Mouse (Mus musculus) midbrain, embryonic 16.5 days (tissue): ENCODE results near the gene Cdc20. TPM values are rescaled to one million over a fixed set of nuclear protein-coding genes. Genes with fewer than 3 reads are reported as not detected.

Experiments
- ATAC-seq: fragments of 200-750 bp; cut with Nextera tagmentation; 2 replicates; pipeline ENCODE4 v1.8.0; 2017; ENCODE audit warnings: moderate TSS enrichment
- H3K27ac ChIP-seq: fragments of 300-500 bp; sonication (generic); 2 replicates; pipeline ENCODE4 v1.5.1; 2014; ENCODE audit warnings: mild to moderate bottlenecking, low read length, mixed read lengths
- H3K27me3 ChIP-seq: fragments of 300-500 bp; sonication (generic); 2 replicates; pipeline ENCODE4 v1.6.1; 2014; ENCODE audit warnings: low read depth, low read length, mixed read lengths; ENCODE audit not compliant: control insufficient read depth, insufficient read depth
- H3K36me3 ChIP-seq: fragments of 300-500 bp; sonication (generic); 2 replicates; pipeline ENCODE4 v1.6.1; 2014; ENCODE audit warnings: mild to moderate bottlenecking, low read length, moderate library complexity, mixed read lengths; ENCODE audit not compliant: control insufficient read depth, insufficient read depth
- H3K4me1 ChIP-seq: fragments of 300-500 bp; sonication (generic); 2 replicates; pipeline ENCODE4 v1.6.1; 2014; ENCODE audit warnings: mild to moderate bottlenecking, low read length, mixed read lengths; ENCODE audit not compliant: control insufficient read depth, insufficient read depth
- H3K4me2 ChIP-seq: fragments of 300-500 bp; sonication (generic); 2 replicates; pipeline ENCODE4 v1.6.1; 2014; ENCODE audit warnings: mild to moderate bottlenecking, low read length, mixed read lengths
- H3K4me3 ChIP-seq: fragments of 300-500 bp; sonication (generic); 2 replicates; pipeline ENCODE4 v1.5.1; 2014; ENCODE audit warnings: low read depth, mild to moderate bottlenecking, low read length, moderate library complexity, mixed read lengths
- H3K9ac ChIP-seq: fragments of 300-500 bp; sonication (generic); 2 replicates; pipeline ENCODE4 v1.6.1; 2014; ENCODE audit warnings: low read depth, low read length, mixed read lengths
- H3K9me3 ChIP-seq: fragments of 300-500 bp; sonication (generic); replicated peaks from 2 replicates; pipeline ENCODE4 v1.6.1; 2014; ENCODE audit warnings: mild to moderate bottlenecking, low read length, mixed read lengths; ENCODE audit not compliant: control insufficient read depth, poor library complexity, severe bottlenecking
- WGBS: fragments of 180-500 bp; shearing (Covaris S2); extraction: QIAGEN DNeasy Blood & Tissue Kit; methylation state at CpG from one replicate; pipeline ENCODE4 v1.1.7; 2014; 5-methylcytosine and 5-hydroxymethylcytosine counted together
- polyA plus RNA-seq: library from polyadenylated mRNA; unstranded; fragments of >200 nt; fragmentation: Nextera tagmentation; extraction: Ambion mirVana; gene quantifications from 2 replicates; pipeline ENCODE4 v1.2.1, GENCODE M21; 2015

Cdc20 gene
- polyA plus RNA-seq, 1 experiment from 2014 or later = 22.6 TPM

DNA sequence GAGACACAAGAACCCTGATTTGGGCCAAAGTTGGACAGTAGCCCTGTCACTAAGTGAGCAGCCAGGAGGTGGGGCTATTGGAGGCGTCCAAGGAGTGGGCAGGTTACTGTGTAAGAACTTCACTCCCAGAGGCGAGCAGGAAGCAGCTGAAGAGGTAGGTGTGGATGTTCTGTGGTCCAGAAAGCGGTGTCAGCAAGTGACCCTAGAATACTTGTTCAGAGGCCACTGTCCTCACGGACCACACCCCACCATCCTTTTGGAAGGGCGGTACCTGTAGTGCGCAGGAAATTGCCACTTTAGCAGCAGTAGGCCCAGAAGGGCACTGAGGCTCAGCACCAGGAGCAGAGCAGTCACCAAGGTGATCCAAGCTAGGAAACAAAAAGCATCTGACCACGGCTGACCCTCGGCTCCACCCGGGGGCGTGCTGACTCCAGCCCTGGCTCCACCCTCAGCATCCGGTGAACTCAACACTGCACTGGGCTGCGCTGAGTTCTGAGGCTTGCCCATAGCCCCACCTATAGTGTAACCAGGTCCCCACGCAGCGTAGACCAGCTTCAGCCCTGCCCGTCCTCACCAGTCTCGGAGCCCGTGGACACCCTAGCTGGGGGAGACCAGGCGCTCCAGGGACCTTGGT lies 8.7 kb upstream of the Cdc20 start:
- ATAC-seq = peak; percentile 83
- no peak overlapping the region for H3K27ac ChIP-seq
- 14% methylated on average over 18 of the region's 18 CpGs for WGBS

GRCm38 (mm10) chr4:118445088-118445487 lies 7.9 kb upstream of the Cdc20 start:
- Histone ChIP-seq H3K27ac (no peak overlapping the region), H3K9ac (no peak overlapping the region), H3K4me1 (peaks cover 11% of the 10 kb centered on the region; the same call in 1 of the 2 replicates), H3K4me2 (no peak overlapping the region), H3K9me3 (no peaks in the 10 kb centered on the region), H3K36me3 (no peaks in the 10 kb centered on the region), H3K27me3 (no peaks in the 10 kb centered on the region), H3K4me3 (no peak overlapping the region)
- ATAC-seq = no peak
- 84% methylated on average over 10 of the region's 10 CpGs for WGBS

More for the DNA sequence above, 8.7 kb upstream of the Cdc20 start:
- Histone ChIP-seq H3K36me3 (no peaks in the 10 kb centered on the region), H3K4me3 (peak overlapping the region; percentile 42), H3K4me1 (peaks cover 11% of the 10 kb centered on the region; the same call in 1 of the 2 replicates), H3K27me3 (no peaks in the 10 kb centered on the region), H3K4me2 (peak overlapping the region; percentile 81), H3K9ac (peak overlapping the region; percentile 68), H3K9me3 (no peaks in the 10 kb centered on the region)

- Histone ChIP-seq H3K9me3 (no peaks in the 10 kb centered on the region), H3K4me1 (peaks cover 7% of the 10 kb centered on the region; the same call in 1 of the 2 replicates), H3K36me3 (no peaks in the 10 kb centered on the region), H3K4me3 (peak overlapping the region; percentile 52), H3K27ac (peak overlapping the region; percentile 81), H3K4me2 (peak overlapping the region; percentile 98), H3K9ac (peak overlapping the region; percentile 70), H3K27me3 (no peaks in the 10 kb centered on the region)
- peak; percentile 18 for ATAC-seq
- whole genome bisulfite sequencing = 9% methylated on average over 12 of the region's 12 CpGs
Measured at GRCm38 (mm10) chr4:118437829-118438253, 689 bp upstream of the Cdc20 start.

DNA sequence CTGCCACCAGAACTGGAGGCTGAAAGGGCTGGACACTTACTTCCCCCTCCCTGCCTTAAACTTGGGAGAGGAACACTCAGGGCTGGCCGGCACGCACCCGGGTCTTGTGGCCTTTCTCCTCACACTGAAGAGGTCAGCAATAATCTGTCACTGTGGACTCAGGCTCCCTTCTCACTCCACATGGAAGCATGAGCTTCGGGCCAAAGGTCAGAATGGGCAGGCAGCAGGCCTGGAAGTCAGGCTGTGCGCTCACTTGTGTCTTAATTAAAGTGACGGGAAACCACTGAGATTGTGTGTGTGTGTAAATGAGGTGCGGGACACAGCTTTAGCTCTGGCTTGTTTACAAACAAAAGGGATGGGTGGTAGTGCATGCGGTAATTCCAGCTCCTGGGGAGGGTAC lies 4.8 kb downstream of the Cdc20 start:
- WGBS = 71% methylated on average over 8 of the region's 8 CpGs
- Histone ChIP-seq H3K9ac (no peak overlapping the region), H3K4me1 (peaks cover 7% of the 10 kb centered on the region), H3K4me3 (no peak overlapping the region), H3K4me2 (no peak overlapping the region), H3K36me3 (peaks cover 8% of the 10 kb centered on the region; the same call in 1 of the 2 replicates), H3K27ac (no peak overlapping the region), H3K9me3 (no peaks in the 10 kb centered on the region), H3K27me3 (no peaks in the 10 kb centered on the region)
- ATAC-seq = no peak

DNA sequence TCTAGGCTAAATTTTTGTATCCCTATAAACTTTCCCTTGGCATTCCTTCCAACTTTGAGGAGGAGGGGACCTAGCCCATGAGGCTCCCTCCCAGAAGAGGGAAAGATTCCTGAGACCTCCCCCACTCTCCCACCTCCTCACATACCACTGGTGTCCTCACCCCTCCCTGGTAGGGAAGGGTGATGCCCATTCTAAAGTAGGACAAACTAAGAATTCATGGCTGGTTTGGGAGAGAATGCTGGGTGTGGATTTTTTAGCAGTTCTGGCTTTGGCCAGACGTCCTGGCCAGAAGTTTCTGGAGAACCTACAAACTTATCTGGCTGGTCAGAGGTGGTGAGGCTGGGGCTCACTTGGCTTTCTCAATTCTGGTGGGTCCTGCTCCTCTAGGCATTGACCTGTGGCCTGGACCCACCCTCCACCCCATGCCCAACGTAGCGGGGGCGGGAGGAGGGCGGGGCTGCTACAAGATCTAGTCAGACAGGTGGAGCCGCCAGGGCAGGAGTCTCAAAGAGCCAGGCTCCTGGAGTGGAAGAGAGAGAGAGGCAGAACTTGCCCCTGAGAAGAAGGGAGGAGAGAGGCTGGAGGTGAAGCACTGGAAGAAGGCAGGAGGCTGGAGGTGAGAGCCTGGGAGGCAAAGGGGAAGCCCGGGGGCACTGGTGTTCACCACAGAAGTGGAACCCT lies 7.8 kb downstream of the Cdc20 start:
- Histone ChIP-seq H3K27me3 (no peaks in the 10 kb centered on the region), H3K4me1 (peaks cover 10% of the 10 kb centered on the region), H3K9ac (no peak overlapping the region), H3K36me3 (peaks cover 8% of the 10 kb centered on the region; the same call in 1 of the 2 replicates), H3K4me2 (no peak overlapping the region), H3K9me3 (no peaks in the 10 kb centered on the region), H3K4me3 (no peak overlapping the region), H3K27ac (no peak overlapping the region)
- ATAC-seq = no peak
- 70% methylated on average over 7 of the region's 7 CpGs for WGBS

- Histone ChIP-seq H3K27me3 (no peaks in the 10 kb centered on the region), H3K4me1 (peaks cover 10% of the 10 kb centered on the region), H3K9me3 (no peaks in the 10 kb centered on the region), H3K9ac (peak overlapping the region; percentile 73), H3K27ac (peak overlapping the region; percentile 65; the same call in 1 of the 2 replicates), H3K4me2 (peak overlapping the region; percentile 72), H3K4me3 (peak overlapping the region; percentile 45), H3K36me3 (peaks cover 8% of the 10 kb centered on the region; the same call in 1 of the 2 replicates)
- 55% methylated on average over 15 of the region's 15 CpGs for WGBS
- peak; percentile 17; the same call in 1 of the 2 replicates for ATAC-seq
Measured at GRCm38 (mm10) chr4:118428531-118429214, 8.5 kb downstream of the Cdc20 start.

DNA sequence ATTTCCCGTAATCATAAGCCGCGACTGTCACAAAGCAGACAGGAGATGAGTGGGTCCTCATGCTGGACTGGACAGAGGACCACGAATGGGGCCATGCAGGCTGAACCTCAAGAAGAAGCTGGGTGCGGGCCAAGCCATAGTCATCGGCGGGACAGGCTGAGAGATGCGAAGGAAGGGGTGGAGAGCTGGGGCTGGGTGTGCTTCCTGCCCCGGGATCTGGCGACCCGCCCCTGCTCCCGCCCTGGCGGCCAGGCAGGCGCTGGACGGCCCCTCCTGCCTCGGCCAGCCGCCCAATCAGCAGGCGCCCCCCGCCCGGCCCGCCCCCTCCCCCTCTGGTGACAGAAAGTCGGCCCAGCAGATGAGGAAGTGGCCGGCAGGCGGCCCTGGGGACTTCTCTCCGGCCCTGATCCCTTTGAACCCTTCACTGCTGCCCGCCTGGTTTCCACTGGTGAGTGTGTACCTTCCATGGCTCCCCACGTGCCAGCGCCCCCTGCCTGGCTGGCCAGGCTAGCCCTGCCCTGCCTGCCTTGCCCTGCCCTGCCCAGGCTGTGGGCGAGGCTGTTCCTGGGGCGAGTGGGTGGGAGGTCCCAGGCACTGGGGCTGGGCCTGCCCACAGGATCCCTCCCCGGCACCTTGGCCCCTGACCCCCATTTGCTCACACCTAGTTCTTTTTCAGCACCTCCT lies 9.2 kb downstream of the Cdc20 start, which contains the start of gene Elovl1:
Gene Elovl1, plus strand, starts transcription at position 326 of the 684 bp plus-strand sequence.
- H3K4me2 ChIP-seq = peak within 1 kb of the TSS; percentile 72
- peak within 1 kb of the TSS; percentile 45 for H3K4me3 ChIP-seq
- peak within 1 kb of the TSS; percentile 73 for H3K9ac ChIP-seq
- no peaks in the 10 kb centered on the region for H3K27me3 ChIP-seq
- no peaks in the 10 kb centered on the region for H3K9me3 ChIP-seq
- peaks cover 8% of the 10 kb centered on the region; the same call in 1 of the 2 replicates for H3K36me3 ChIP-seq
- peak; percentile 90 for ATAC-seq
- H3K27ac ChIP-seq = peak within 1 kb of the TSS; percentile 65
- H3K4me1 ChIP-seq = peaks cover 10% of the 10 kb centered on the region
- WGBS = 2% methylated on average over 25 of the region's 31 CpGs

GRCm38 (mm10) chr4:118427415-118427767 lies 9.8 kb downstream of the Cdc20 start:
- ATAC-seq = peak; percentile 32

More at GRCm38 (mm10) chr4:118427415-118427767, 9.8 kb downstream of the Cdc20 start:
- Histone ChIP-seq H3K4me2 (peak overlapping the region; percentile 72), H3K9ac (peak overlapping the region; percentile 73), H3K4me1 (peaks cover 10% of the 10 kb centered on the region), H3K27me3 (no peaks in the 10 kb centered on the region), H3K9me3 (no peaks in the 10 kb centered on the region), H3K36me3 (peaks cover 8% of the 10 kb centered on the region; the same call in 1 of the 2 replicates), H3K4me3 (peak overlapping the region; percentile 45), H3K27ac (peak overlapping the region; percentile 12)
- WGBS = 4% methylated on average over 5 of the region's 5 CpGs
